Mouse (Mus musculus) kidney, postnatal 0 days (tissue): ENCODE data around the gene Ccdc9. TPM values are rescaled to one million over a fixed set of nuclear protein-coding genes. Genes with fewer than 3 reads are reported as not detected.
A peak's percentile ranks its signal among the peaks of the same experiment; 100 is the strongest.
"Not testable (repeated sequence)": the region's sequence is repeated elsewhere in the genome, so short reads cannot be mapped to it uniquely, and the experiment has no call there.

Experiments used
- ATAC-seq: fragments of 200-750 bp; cut with Nextera tagmentation; replicated peaks from 2 replicates; pipeline ENCODE4 v1.8.0; 2017; ENCODE audit warnings: low read depth, moderate number of reproducible peaks, moderate TSS enrichment, moderate library complexity; ENCODE audit not compliant: low FRiP score
- DNase-seq: peaks from one replicate; pipeline ENCODE4 v3.0.0-alpha.2; 2016; ENCODE audit warnings: low spot score
- H3K27ac ChIP-seq: fragments of 300-500 bp; sonication (generic); 2 replicates; pipeline ENCODE4 v1.5.1; 2014; ENCODE audit warnings: mild to moderate bottlenecking
- H3K27me3 ChIP-seq: fragments of 300-500 bp; sonication (generic); 2 replicates; pipeline ENCODE4 v1.6.1; 2014; ENCODE audit warnings: low read length, mixed read lengths; ENCODE audit not compliant: insufficient read depth
- H3K36me3 ChIP-seq: fragments of 300-500 bp; sonication (generic); 2 replicates; pipeline ENCODE4 v1.6.1; 2014; ENCODE audit warnings: low read length, mixed read lengths; ENCODE audit not compliant: insufficient read depth
- H3K4me1 ChIP-seq: fragments of 300-500 bp; sonication (generic); replicated peaks from 2 replicates; pipeline ENCODE4 v1.6.1; 2014; ENCODE audit warnings: antibody characterized with exemption, low read length, mixed read lengths; ENCODE audit not compliant: insufficient read depth
- H3K4me2 ChIP-seq: fragments of 300-500 bp; sonication (generic); 2 replicates; pipeline ENCODE4 v1.6.1; 2014; ENCODE audit warnings: mild to moderate bottlenecking, low read length, moderate library complexity, mixed read lengths
- H3K4me3 ChIP-seq: fragments of 300-500 bp; sonication (generic); replicated peaks from 2 replicates; pipeline ENCODE4 v1.5.1; 2014; ENCODE audit warnings: low read depth, low read length
- H3K9ac ChIP-seq: fragments of 300-500 bp; sonication (generic); 2 replicates; pipeline ENCODE4 v1.6.1; 2014; ENCODE audit warnings: low read depth, low read length
- H3K9me3 ChIP-seq: fragments of 300-500 bp; sonication (generic); replicated peaks from 2 replicates; pipeline ENCODE4 v1.6.1; 2016; ENCODE audit warnings: low read length, inconsistent platforms, mixed read lengths
- CTCF ChIP-seq: IDR thresholded peaks from 2 replicates; pipeline ENCODE4 v1.5.1; 2016; ENCODE audit warnings: antibody characterized with exemption, low read depth, mild to moderate bottlenecking, moderate library complexity
- WGBS: fragments of 180-500 bp; shearing (Covaris S2); extraction: QIAGEN DNeasy Blood & Tissue Kit; methylation state at CpG from one replicate; pipeline ENCODE4 v1.1.7; 2014; 5-methylcytosine and 5-hydroxymethylcytosine counted together
- polyA plus RNA-seq: library from polyadenylated mRNA; unstranded; fragments of >200 nt; fragmentation: Nextera tagmentation; extraction: Ambion mirVana; gene quantifications from 2 replicates; pipeline ENCODE4 v1.2.1, GENCODE M21; 2015

Ccdc9 gene
- polyA plus RNA-seq, 1 experiment from 2014 or later = 17.1 TPM

DNA sequence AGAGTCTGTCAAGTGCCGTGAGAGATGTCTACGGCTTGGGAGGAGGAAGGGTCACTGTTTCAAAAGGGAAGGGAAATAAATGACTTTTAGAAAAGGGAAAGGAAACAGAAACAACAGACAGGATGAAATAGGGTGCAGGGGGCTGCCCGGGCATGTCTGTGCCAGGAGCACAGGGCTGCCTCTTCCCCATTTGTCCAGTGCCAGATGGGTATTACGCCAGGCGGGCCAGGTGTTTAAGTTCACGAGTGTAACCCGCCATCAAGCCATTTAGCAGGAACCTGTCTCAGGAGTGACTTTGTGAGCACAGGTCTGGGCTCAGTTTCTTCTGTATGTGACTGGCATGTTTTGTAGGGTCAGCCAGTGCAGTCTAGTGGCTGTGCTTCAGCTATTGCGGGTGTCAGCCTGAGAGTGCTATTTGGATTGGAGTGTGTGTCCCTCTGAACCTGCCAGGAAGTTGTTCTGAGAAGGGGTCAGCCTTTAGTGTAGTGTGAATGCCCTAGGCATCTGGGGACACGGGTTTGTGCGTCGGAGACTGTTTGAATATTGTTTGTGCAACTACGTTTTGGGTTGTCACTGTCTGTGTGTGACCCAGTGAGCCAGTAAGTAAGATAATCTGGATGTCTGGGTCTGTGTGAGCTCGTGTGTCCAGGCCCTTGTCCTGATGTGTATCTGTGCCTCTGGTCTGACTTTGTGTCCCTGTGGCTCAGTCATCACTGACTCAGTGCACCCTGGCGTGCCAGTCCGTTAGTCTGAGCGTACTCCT is 22.1 kb upstream of the Ccdc9 start:
- Histone ChIP-seq H3K4me3 (peak overlapping the region; percentile 80; the same call in 1 of the 2 replicates), H3K9me3 (no peaks in the 10 kb centered on the region), H3K4me2 (peak overlapping the region; percentile 99), H3K36me3 (no peaks in the 10 kb centered on the region), H3K4me1 (peaks cover 24% of the 10 kb centered on the region; the same call in 1 of the 2 replicates), H3K27me3 (no peaks in the 10 kb centered on the region), H3K27ac (peak overlapping the region; percentile 70; the same call in 1 of the 2 replicates), H3K9ac (peak overlapping the region; percentile 67; the same call in 1 of the 2 replicates)
- DNase-seq (no peak), ATAC-seq (0 out of 2 replicates have a peak, but pooled peaks have one; percentile 0)
- no peak for TF ChIP-seq CTCF
- 26% methylated on average over 16 of the region's 16 CpGs for whole genome bisulfite sequencing

DNA sequence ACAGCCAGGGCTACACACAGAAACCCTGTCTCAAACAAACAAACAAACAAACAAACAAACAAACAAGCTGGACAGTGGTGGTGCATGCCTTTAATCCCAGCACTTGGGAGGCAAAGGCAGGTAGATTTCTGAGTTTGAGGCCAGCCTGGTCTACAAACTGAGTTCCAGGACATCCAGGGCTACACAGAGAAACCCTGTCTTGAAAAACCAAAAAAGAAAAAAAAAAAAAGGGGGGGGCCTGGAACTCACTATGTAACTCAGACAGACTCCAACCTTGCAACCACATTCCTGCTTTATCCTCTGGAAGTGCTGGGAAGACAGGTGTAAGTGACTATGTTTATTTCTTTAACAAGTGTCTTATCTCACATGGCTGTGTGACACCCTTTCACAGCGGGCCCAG is 21.5 kb upstream of the Ccdc9 start, which contains the start of gene Bbc3:
Gene Bbc3, plus strand, starts transcription at position 301 of the 400 bp plus-strand sequence.
- ATAC-seq, H3K36me3 ChIP-seq, H3K27me3 ChIP-seq, DNase-seq, H3K9me3 ChIP-seq: not testable (repeated sequence)
- H3K4me2 ChIP-seq = peak within 1 kb of the TSS; percentile 99
- peak within 1 kb of the TSS; percentile 70; the same call in 1 of the 2 replicates for H3K27ac ChIP-seq
- peaks cover 18% of the 10 kb centered on the region; the same call in 1 of the 2 replicates for H3K4me1 ChIP-seq
- 50% methylated on average over 1 of the region's 1 CpGs for WGBS
- H3K9ac ChIP-seq = peak within 1 kb of the TSS; percentile 67
- peak within 1 kb of the TSS; percentile 80 for H3K4me3 ChIP-seq

DNA sequence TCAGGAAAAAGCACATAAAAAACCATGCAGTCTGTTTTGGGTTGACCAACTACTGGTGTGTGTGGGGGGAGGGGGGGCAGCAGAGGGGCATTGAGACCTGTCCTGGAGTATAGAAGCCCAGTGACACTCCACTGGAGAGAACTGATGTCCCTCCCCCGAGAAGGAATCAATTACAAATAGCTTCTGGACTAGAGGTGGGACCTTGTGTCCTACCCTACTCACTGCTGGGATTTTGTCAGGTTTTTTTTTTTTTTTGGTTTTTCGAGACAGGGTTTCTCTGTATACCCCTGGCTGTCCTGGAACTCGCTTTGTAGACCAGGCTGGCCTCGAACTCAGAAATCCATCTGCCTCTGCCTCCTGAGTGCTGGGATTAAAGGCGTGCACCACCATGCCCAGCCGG is 20.5 kb upstream of the Ccdc9 start:
- H3K4me1 ChIP-seq = peaks cover 13% of the 10 kb centered on the region; the same call in 1 of the 2 replicates
- H3K9me3 ChIP-seq, ATAC-seq, H3K27me3 ChIP-seq, H3K27ac ChIP-seq, H3K4me3 ChIP-seq, H3K4me2 ChIP-seq, H3K36me3 ChIP-seq, DNase-seq, H3K9ac ChIP-seq: not testable (repeated sequence)
- WGBS = 59% methylated on average over 6 of the region's 6 CpGs

DNA sequence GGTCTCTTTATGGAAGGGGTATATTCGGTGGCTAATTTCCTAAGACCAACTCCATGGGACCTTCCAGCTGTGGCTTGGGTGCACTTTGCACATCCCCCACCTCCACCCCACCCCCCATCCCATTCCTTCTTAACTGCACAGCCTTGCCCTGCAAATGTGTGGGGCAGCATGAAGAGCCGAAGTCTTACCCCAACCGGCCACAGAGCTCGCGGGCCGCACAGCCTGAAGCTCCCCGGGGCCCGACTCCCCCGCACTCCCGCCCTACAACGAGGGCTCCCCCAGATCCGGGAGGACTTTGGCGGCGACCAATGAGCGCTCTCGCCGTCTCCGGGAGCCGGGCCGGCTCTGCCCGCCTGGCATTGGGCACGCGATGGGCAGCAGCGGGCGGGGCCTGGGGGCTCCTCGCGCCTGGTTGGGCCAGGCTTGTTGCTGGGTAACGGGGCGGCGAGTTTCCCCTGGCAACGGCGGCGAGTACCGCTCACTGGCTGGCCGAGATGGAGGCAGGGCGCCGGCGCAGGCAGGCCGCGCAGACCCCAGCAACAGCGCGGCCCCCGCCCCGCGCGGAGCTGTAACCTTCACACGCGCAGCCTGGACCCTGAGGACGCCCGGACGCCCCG is 12.9 kb upstream of the Ccdc9 start:
- peak; percentile 72 for ATAC-seq

DNA sequence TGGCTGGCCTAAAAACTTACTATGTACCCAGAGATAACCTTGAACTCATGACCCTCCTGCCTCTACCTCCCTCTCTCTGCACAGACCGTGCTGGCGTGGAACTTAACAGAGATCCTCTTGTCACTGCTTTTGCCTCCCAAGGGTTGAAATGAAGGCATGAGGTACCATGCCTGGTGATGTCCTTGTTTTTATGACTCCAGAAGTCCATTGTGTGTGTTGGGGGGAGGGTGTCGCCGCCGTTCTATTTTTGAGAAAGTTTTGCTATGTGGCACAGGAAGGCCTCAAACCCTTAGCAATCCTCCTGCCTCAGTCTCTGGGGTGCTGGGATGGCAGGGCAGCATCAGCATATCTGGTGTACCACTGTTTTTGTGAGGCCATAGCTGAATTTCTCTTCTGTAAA is 12.3 kb upstream of the Ccdc9 start:
- peak overlapping the region; percentile 61 for H3K4me2 ChIP-seq
- ATAC-seq (no peak), DNase-seq (no peak)
- no peak for TF ChIP-seq CTCF
- H3K4me1 ChIP-seq = no peaks in the 10 kb centered on the region; the same call in 1 of the 2 replicates
- H3K27me3 ChIP-seq = no peaks in the 10 kb centered on the region
- H3K9me3 ChIP-seq = no peaks in the 10 kb centered on the region
- 77% methylated on average over 5 of the region's 5 CpGs for WGBS
- H3K36me3 ChIP-seq = no peaks in the 10 kb centered on the region
- no peak overlapping the region for H3K4me3 ChIP-seq
- no peak overlapping the region for H3K27ac ChIP-seq
- H3K9ac ChIP-seq = no peak overlapping the region

More for the DNA sequence above, 12.9 kb upstream of the Ccdc9 start:
- peak overlapping the region; percentile 28 for H3K4me3 ChIP-seq
- H3K27ac ChIP-seq = no peak overlapping the region
- WGBS = under 1% methylated on average over 51 of the region's 52 CpGs
- H3K4me1 ChIP-seq = no peaks in the 10 kb centered on the region; the same call in 1 of the 2 replicates
- peak overlapping the region; percentile 46 for H3K9ac ChIP-seq
- H3K9me3 ChIP-seq = no peaks in the 10 kb centered on the region
- H3K27me3 ChIP-seq = no peaks in the 10 kb centered on the region
- no peaks in the 10 kb centered on the region for H3K36me3 ChIP-seq
- H3K4me2 ChIP-seq = peak overlapping the region; percentile 61
- DNase-seq = peak; percentile 87
- TF ChIP-seq CTCF = 0 out of 2 replicates have a peak, but pooled peaks have one; percentile 1

DNA sequence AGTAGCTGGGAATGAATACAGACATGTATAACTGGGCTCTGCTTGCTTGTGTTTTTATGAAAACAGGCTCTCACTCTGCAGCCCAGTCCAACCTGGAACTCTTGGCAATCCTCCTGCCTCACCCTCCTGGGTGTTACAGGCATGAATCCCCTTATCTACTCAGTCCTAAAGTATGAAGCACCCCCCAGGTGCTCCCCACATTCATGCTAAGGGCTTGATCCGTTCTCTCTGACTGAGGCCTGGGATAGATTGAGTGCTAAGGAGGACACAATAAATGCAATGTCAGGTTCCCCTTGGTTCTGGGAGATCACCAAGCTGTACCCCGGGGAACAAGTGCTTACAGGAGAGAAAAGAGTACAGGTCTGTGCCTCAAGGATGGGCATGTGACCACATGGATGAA is 11.0 kb upstream of the Ccdc9 start:
- DNase-seq = no peak
- H3K4me2 ChIP-seq = no peak overlapping the region
- WGBS = 58% methylated on average over 2 of the region's 2 CpGs

More for the DNA sequence above, 11.0 kb upstream of the Ccdc9 start:
- no peaks in the 10 kb centered on the region for H3K9me3 ChIP-seq
- ATAC-seq = no peak
- TF ChIP-seq CTCF = no peak
- no peak overlapping the region for H3K4me3 ChIP-seq
- 0 out of 2 replicates have a peak overlapping the region, but pooled peaks have one; percentile 76 for H3K27ac ChIP-seq
- no peaks in the 10 kb centered on the region for H3K27me3 ChIP-seq
- H3K36me3 ChIP-seq = no peaks in the 10 kb centered on the region
- no peaks in the 10 kb centered on the region; the same call in 1 of the 2 replicates for H3K4me1 ChIP-seq
- no peak overlapping the region for H3K9ac ChIP-seq
